Mouse (Mus musculus) myocyte (in vitro differentiated cells): ENCODE data around the gene Nipal1.

ENCODE experiments used
- CEBPB ChIP-seq: IDR thresholded peaks from 2 replicates; pipeline ENCODE4 v1.6.1; 2011; ENCODE audit warnings: mild to moderate bottlenecking, moderate library complexity; ENCODE audit not compliant: poor library complexity, insufficient read depth, severe bottlenecking
- E2F4 ChIP-seq: IDR thresholded peaks from one replicate; pipeline ENCODE4 v1.6.1; 2011; ENCODE audit warnings: mild to moderate bottlenecking, control low read depth, moderate library complexity; ENCODE audit not compliant: insufficient read depth
- MAX ChIP-seq: IDR thresholded peaks from one replicate; pipeline ENCODE4 v1.6.1; 2011; ENCODE audit warnings: low read depth, mild to moderate bottlenecking, control low read depth
- POLR2AphosphoS2 ChIP-seq: IDR thresholded peaks from one replicate; pipeline ENCODE4 v1.6.1; 2011; ENCODE audit warnings: low read depth, control low read depth; ENCODE audit not compliant: insufficient read length

GRCm38 (mm10) chr5:72709451-72709850, 61.9 kb downstream of the Nipal1 start:
- TF ChIP-seq E2F4 (no peak), CEBPB (no peak), POLR2AphosphoS2 (no peak), MAX (no peak)
